Mouse (Mus musculus): ENCODE measurements around the gene Bcl11b. TPM values are rescaled to one million over a fixed set of nuclear protein-coding genes. Genes with fewer than 3 reads are reported as not detected.

Bcl11b gene
- polyA plus RNA-seq, 1 experiment: 0.11 TPM

DNA sequence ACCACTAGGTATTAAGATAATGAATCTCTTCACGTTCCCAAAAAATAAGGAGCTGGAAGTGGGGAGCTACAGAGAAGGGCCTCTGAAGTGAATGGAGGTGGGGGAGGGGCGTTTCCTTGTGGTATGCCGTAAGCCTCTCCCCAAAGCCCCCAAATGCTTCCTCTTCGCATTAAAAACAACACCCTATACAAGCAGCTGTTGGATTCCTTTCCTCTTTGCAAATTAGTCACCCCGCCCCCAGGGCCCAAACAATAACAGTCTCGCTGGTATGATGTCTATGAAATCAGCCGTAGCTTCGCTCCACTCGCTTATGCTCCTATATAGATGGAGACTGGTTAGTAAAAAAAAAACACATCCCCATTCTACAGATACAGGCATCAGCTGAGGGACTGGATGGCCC lies 25.9 kb downstream of the Bcl11b start:
- peaks cover 9% of the 10 kb centered on the region for H3K4me1 ChIP-seq (ENCODE audit: control insufficient read depth, insufficient read depth, low read length)
- TF ChIP-seq POLR2A (IDR thresholded peaks at IDR 0.05; ENCODE audit: control insufficient read depth, low read depth, low read length) (no peak), CTCF (IDR thresholded peaks at IDR 0.05; ENCODE audit: control insufficient read depth, insufficient read depth, insufficient replicate concordance, low read depth, low read length) (no peak)
- no peaks in the 10 kb centered on the region for H3K36me3 ChIP-seq (ENCODE audit: control insufficient read depth, insufficient read depth, low read length)
- H3K4me3 ChIP-seq (ENCODE audit: control insufficient read depth, low read depth, low read length): no peak overlapping the region
- peaks cover 3% of the 10 kb centered on the region; the same call in 1 of the 2 replicates for H3K27me3 ChIP-seq (ENCODE audit: control insufficient read depth, insufficient read depth, low read length)
- H3K27ac ChIP-seq (ENCODE audit: control insufficient read depth, insufficient read depth, low read depth, low read length): no peak overlapping the region

DNA sequence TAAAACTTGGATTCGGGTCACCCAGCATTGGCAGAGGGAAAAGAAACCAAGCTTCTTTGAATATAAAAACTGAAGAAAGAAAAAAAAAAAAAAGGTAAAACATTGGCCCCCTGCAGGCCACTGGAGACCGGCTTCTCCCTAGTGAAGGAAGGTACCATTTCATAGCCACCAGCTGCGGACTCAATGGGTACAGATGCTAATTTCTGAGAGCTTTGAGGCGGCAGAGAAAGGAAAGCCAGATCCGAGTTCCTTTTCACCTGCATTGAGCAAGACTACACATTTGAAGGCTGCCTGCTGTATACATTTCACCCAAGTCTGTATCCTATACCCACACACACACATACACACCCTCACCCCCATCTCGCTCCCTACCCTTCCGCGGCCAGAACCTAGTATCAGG lies 26.3 kb downstream of the Bcl11b start:
- Histone ChIP-seq H3K36me3 (ENCODE audit: control insufficient read depth, insufficient read depth, low read length) (no peaks in the 10 kb centered on the region), H3K4me3 (ENCODE audit: control insufficient read depth, low read depth, low read length) (no peak overlapping the region), H3K27me3 (ENCODE audit: control insufficient read depth, insufficient read depth, low read length) (peaks cover 3% of the 10 kb centered on the region; the same call in 1 of the 2 replicates), H3K4me1 (ENCODE audit: control insufficient read depth, insufficient read depth, low read length) (peaks cover 9% of the 10 kb centered on the region), H3K27ac (ENCODE audit: control insufficient read depth, insufficient read depth, low read depth, low read length) (no peak overlapping the region)
- TF ChIP-seq POLR2A (IDR thresholded peaks at IDR 0.05; ENCODE audit: control insufficient read depth, low read depth, low read length) (no peak), CTCF (IDR thresholded peaks at IDR 0.05; ENCODE audit: control insufficient read depth, insufficient read depth, insufficient replicate concordance, low read depth, low read length) (no peak)

GRCm38 (mm10) chr12:107976571-107977001 lies 26.8 kb downstream of the Bcl11b start:
- H3K4me1 ChIP-seq (ENCODE audit: control insufficient read depth, insufficient read depth, low read length): peaks cover 9% of the 10 kb centered on the region
- no peak overlapping the region for H3K27ac ChIP-seq (ENCODE audit: control insufficient read depth, insufficient read depth, low read depth, low read length)
- no peak for TF ChIP-seq CTCF (IDR thresholded peaks at IDR 0.05; ENCODE audit: control insufficient read depth, insufficient read depth, insufficient replicate concordance, low read depth, low read length)
- TF ChIP-seq POLR2A (IDR thresholded peaks at IDR 0.05; ENCODE audit: control insufficient read depth, low read depth, low read length): no peak
- H3K36me3 ChIP-seq (ENCODE audit: control insufficient read depth, insufficient read depth, low read length): no peaks in the 10 kb centered on the region
- peaks cover 3% of the 10 kb centered on the region; the same call in 1 of the 2 replicates for H3K27me3 ChIP-seq (ENCODE audit: control insufficient read depth, insufficient read depth, low read length)
- H3K4me3 ChIP-seq (ENCODE audit: control insufficient read depth, low read depth, low read length): no peak overlapping the region

DNA sequence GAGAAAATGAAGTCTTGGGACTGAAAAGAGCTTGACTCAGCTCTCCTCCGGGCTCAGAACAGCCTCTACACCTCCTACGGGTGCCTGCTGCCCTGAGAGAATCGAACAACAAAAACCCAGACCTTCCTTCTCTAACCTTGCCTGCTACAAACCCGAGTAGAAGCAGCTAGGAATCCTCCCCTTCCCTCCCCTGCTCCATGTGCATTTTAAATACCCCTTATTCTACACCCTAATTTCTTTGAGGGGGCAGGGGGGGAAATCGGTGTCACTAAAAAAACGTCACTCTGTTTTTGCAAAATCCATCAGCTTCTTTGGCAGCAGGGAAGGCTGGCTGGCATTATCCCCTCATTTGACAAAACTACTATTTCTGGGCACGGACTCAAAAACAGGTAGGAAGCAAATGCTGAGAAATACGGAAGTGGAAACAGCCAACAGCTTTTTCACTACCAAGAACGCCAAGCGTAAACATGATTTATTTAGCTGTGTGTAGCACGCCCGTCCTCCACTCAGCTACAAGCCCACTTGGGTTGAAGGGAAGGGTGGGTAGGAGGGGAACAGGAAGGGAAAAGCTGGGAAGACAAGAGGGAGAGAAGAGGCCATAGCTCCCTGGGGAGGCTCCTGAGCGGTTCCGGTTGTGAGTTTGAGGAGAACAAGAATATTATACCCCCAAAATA lies 27.4 kb downstream of the Bcl11b start:
- Histone ChIP-seq H3K4me1 (ENCODE audit: control insufficient read depth, insufficient read depth, low read length) (peaks cover 8% of the 10 kb centered on the region), H3K27me3 (ENCODE audit: control insufficient read depth, insufficient read depth, low read length) (peaks cover 3% of the 10 kb centered on the region; the same call in 1 of the 2 replicates), H3K36me3 (ENCODE audit: control insufficient read depth, insufficient read depth, low read length) (no peaks in the 10 kb centered on the region), H3K27ac (ENCODE audit: control insufficient read depth, insufficient read depth, low read depth, low read length) (no peak overlapping the region), H3K4me3 (ENCODE audit: control insufficient read depth, low read depth, low read length) (no peak overlapping the region)
- no peak for TF ChIP-seq CTCF (IDR thresholded peaks at IDR 0.05; ENCODE audit: control insufficient read depth, insufficient read depth, insufficient replicate concordance, low read depth, low read length)
- TF ChIP-seq POLR2A (IDR thresholded peaks at IDR 0.05; ENCODE audit: control insufficient read depth, low read depth, low read length): no peak

DNA sequence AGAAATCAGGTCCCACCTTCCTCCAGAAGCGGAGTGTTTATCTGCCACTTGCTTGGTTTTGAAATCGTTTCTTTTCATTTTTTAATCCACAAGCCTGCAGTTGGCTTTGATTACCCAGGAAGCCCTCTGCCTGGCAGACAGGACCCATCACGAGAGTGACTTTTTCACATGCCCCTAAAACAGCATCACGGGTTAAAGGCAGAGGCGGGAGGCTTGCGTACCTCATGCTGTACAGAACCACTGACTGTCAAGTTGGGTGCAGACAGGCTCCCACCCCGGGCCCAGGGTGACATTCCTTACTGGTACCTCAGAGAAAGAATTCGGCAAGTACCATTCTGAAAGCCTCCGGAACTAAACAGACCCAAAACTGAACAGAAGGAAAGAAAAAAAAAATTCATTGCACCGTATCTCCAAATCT lies 27.9 kb downstream of the Bcl11b start:
- Histone ChIP-seq H3K27me3 (ENCODE audit: control insufficient read depth, insufficient read depth, low read length) (peaks cover 3% of the 10 kb centered on the region; the same call in 1 of the 2 replicates), H3K4me1 (ENCODE audit: control insufficient read depth, insufficient read depth, low read length) (peaks cover 4% of the 10 kb centered on the region), H3K36me3 (ENCODE audit: control insufficient read depth, insufficient read depth, low read length) (no peaks in the 10 kb centered on the region), H3K27ac (ENCODE audit: control insufficient read depth, insufficient read depth, low read depth, low read length) (no peak overlapping the region), H3K4me3 (ENCODE audit: control insufficient read depth, low read depth, low read length) (no peak overlapping the region)
- TF ChIP-seq CTCF (IDR thresholded peaks at IDR 0.05; ENCODE audit: control insufficient read depth, insufficient read depth, insufficient replicate concordance, low read depth, low read length) (no peak), POLR2A (IDR thresholded peaks at IDR 0.05; ENCODE audit: control insufficient read depth, low read depth, low read length) (no peak)

DNA sequence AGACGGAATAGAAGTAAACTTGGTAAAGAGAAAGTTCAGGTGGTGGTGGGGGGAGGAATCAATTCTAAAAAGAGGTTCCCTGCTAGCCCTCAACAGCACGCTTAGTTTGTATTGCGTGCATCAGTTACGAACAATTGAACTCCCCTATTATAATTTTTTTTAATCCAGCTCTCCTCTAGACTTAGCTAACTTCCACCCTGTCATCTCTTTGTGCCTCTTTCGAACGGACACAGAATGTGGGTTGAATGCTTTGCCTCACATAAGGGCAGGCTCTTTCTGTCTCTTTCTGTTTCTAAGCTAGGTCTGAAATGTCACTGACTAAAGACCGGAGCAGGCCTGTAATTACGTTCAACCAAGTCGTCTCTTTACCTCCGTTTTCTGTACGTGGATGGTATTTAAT lies 28.9 kb downstream of the Bcl11b start:
- Histone ChIP-seq H3K4me3 (ENCODE audit: control insufficient read depth, low read depth, low read length) (no peak overlapping the region), H3K4me1 (ENCODE audit: control insufficient read depth, insufficient read depth, low read length) (peaks cover 3% of the 10 kb centered on the region; the same call in 1 of the 2 replicates), H3K27me3 (ENCODE audit: control insufficient read depth, insufficient read depth, low read length) (no peaks in the 10 kb centered on the region), H3K36me3 (ENCODE audit: control insufficient read depth, insufficient read depth, low read length) (no peaks in the 10 kb centered on the region), H3K27ac (ENCODE audit: control insufficient read depth, insufficient read depth, low read depth, low read length) (no peak overlapping the region)
- TF ChIP-seq POLR2A (IDR thresholded peaks at IDR 0.05; ENCODE audit: control insufficient read depth, low read depth, low read length) (no peak), CTCF (IDR thresholded peaks at IDR 0.05; ENCODE audit: control insufficient read depth, insufficient read depth, insufficient replicate concordance, low read depth, low read length) (no peak)

DNA sequence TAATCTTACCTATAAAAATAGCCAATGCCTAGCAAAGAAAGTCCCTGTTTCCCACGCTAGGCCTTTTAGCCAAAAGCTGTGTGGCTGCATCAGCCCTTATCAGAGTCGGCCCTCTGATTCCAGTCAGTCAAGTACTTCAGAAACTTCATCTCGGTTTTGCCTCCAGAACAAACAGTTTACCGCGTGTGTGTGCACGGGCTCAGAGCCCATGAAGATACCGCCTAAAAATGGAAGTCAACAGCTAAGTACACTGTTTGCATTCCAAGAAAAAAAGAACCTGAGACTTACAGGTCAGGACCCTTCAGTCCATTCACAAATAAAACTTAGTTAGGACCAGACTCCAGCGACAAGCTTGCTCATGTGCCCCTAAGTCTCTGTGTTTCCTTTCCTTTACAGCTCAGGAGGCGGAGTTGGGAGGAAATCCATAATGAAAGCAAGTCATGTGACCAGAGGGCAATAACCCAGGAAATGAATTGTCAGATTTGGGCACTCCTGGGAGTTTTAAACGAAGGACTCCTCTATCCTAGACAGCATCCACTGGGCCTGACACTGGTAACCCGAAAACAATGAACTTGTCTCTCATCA lies 29.8 kb downstream of the Bcl11b start:
- H3K36me3 ChIP-seq (ENCODE audit: control insufficient read depth, insufficient read depth, low read length): no peaks in the 10 kb centered on the region
- no peak overlapping the region for H3K27ac ChIP-seq (ENCODE audit: control insufficient read depth, insufficient read depth, low read depth, low read length)
- H3K27me3 ChIP-seq (ENCODE audit: control insufficient read depth, insufficient read depth, low read length): no peaks in the 10 kb centered on the region
- TF ChIP-seq POLR2A (IDR thresholded peaks at IDR 0.05; ENCODE audit: control insufficient read depth, low read depth, low read length) (no peak), CTCF (IDR thresholded peaks at IDR 0.05; ENCODE audit: control insufficient read depth, insufficient read depth, insufficient replicate concordance, low read depth, low read length) (no peak)
- H3K4me3 ChIP-seq (ENCODE audit: control insufficient read depth, low read depth, low read length): no peak overlapping the region
- peaks cover 3% of the 10 kb centered on the region; the same call in 1 of the 2 replicates for H3K4me1 ChIP-seq (ENCODE audit: control insufficient read depth, insufficient read depth, low read length)

Measured in testis, adult 2 months (tissue).